Mouse (Mus musculus): Measurements from ENCODE around the gene Dguok.

GRCm38 (mm10) chr6:83555972-83556371 is 49.2 kb upstream of the Dguok start:
- TF ChIP-seq CTCF (conservative IDR thresholded peaks at IDR 0.05 in 1 of 2, IDR thresholded peaks at IDR 0.05 in 1 of 2; ENCODE audit: low read depth in 2 of 2, low read length in 2 of 2) = no peak
- no peak for TF ChIP-seq RCOR1 (conservative IDR thresholded peaks at IDR 0.05; ENCODE audit: low read depth, low read length)
- TF ChIP-seq JUN (IDR thresholded peaks at IDR 0.05; ENCODE audit: insufficient read depth, low read depth, low read length) = no peak
- TF ChIP-seq POLR2A (IDR thresholded peaks at IDR 0.05; ENCODE audit: low read depth, low read length) = no peak
- TF ChIP-seq MAZ (IDR thresholded peaks at IDR 0.05; ENCODE audit: low read depth, low read length) = no peak
- TF ChIP-seq EP300 (IDR thresholded peaks at IDR 0.05; ENCODE audit: low read length) = no peak
- TF ChIP-seq CHD2 (IDR thresholded peaks at IDR 0.05; ENCODE audit: low read length) = no peak
- no peak for TF ChIP-seq ZC3H11A (IDR thresholded peaks at IDR 0.05; ENCODE audit: low read depth, low read length)
- TF ChIP-seq NELFE (IDR thresholded peaks at IDR 0.05; ENCODE audit: low read depth, low read length) = no peak
- no peak for TF ChIP-seq MAFK (IDR thresholded peaks at IDR 0.05; ENCODE audit: insufficient replicate concordance, low read length)
- TF ChIP-seq USF1 (IDR thresholded peaks at IDR 0.05; ENCODE audit: low read depth, low read length) = no peak
- TF ChIP-seq MYC (IDR thresholded peaks at IDR 0.05; ENCODE audit: low read depth, low read length) = no peak
- TF ChIP-seq PAX5 (IDR thresholded peaks at IDR 0.05; ENCODE audit: low read length) = no peak

All from CH12.LX (cell line).